Mouse (Mus musculus) testis, adult 2 months (tissue): ENCODE data around the gene Tanc1.

Source experiments
- CTCF ChIP-seq: fragments of 200-500 bp; IDR thresholded peaks from 2 replicates; pipeline ENCODE4 v1.5.1; 2012; ENCODE audit warnings: low read depth, mild to moderate bottlenecking, inconsistent platforms, low read length, moderate library complexity; ENCODE audit not compliant: control insufficient read depth, insufficient read depth, insufficient replicate concordance
- POLR2A ChIP-seq: fragments of 200-500 bp; IDR thresholded peaks from 2 replicates; pipeline ENCODE4 v1.6.1; 2012; ENCODE audit warnings: low read depth, mild to moderate bottlenecking, inconsistent platforms, low read length, moderate library complexity; ENCODE audit not compliant: control insufficient read depth

GRCm38 (mm10) chr2:59717746-59718294 is 106.0 kb downstream of the Tanc1 start:
- no peak for TF ChIP-seq CTCF
- no peak for TF ChIP-seq POLR2A
